Mouse (Mus musculus): ENCODE measurements around the gene Clec9a. TPM values are rescaled to one million over a fixed set of nuclear protein-coding genes. Genes with fewer than 3 reads are reported as not detected.

Clec9a gene
- total and polyA plus RNA-seq, 3 experiments: not detected

- in situ Hi-C loops (cut with MboI; ENCODE audit: low pct_ligation_motif_present, low pct_unique_long_range_greater_than_20kb, low sequenced_read_pairs): no loop called here
- DNase-seq (ENCODE audit: extremely low read depth): no peak
- dilution Hi-C loops (cut with MboI; ENCODE audit: extremely low pct_ligation_motif_present, extremely low pct_unique_long_range_greater_than_20kb, low sequenced_read_pairs): no loop called here
- no peaks in the 10 kb centered on the region for H3K36me3 ChIP-seq (replicated peaks in 1 of 2; ENCODE audit: control insufficient read depth in 1 of 2, insufficient read depth in 1 of 2, low read length in 1 of 2)
- no peak overlapping the region for H3K4me3 ChIP-seq (replicated peaks in 1 of 3; ENCODE audit: low read depth in 2 of 3, low read length in 2 of 3, poor library complexity in 1 of 3)
- H3K9me3 ChIP-seq (replicated peaks; ENCODE audit: low read length): no peaks in the 10 kb centered on the region
- H3K27ac ChIP-seq (ENCODE audit: insufficient read depth, low read depth): no peak overlapping the region
- no peak overlapping the region for H3K4me2 ChIP-seq (ENCODE audit: insufficient read depth, low read depth, poor library complexity, severe bottlenecking)
- no peaks in the 10 kb centered on the region for H3K79me2 ChIP-seq (replicated peaks; ENCODE audit: control insufficient read depth, extremely low read depth, insufficient read depth, poor library complexity, severe bottlenecking)
- H3K4me1 ChIP-seq (ENCODE audit: control insufficient read depth in 1 of 2, insufficient read depth in 2 of 2): peaks cover 0 to 5% of the 10 kb centered on the region in 2 experiments; a peak in 1 of 4 replicates
- no peak overlapping the region for H3K9ac ChIP-seq (ENCODE audit: insufficient read depth, low read depth)
- no peak for TF ChIP-seq MAX (IDR thresholded peaks at IDR 0.05; ENCODE audit: low read length)
- TF ChIP-seq UBTF (IDR thresholded peaks at IDR 0.05; ENCODE audit: low read depth, low read length): no peak
- no peak for TF ChIP-seq MYC (IDR thresholded peaks at IDR 0.05; ENCODE audit: low read depth, low read length)
- no peak for TF ChIP-seq SMC3 (IDR thresholded peaks at IDR 0.05; ENCODE audit: low read depth, low read length)
- no peak for TF ChIP-seq GABPA (IDR thresholded peaks at IDR 0.05; ENCODE audit: insufficient replicate concordance, low read depth, low read length)
- no peaks in the 10 kb centered on the region for H3K27me3 ChIP-seq (replicated peaks)
Measured at GRCm38 (mm10) chr6:129471386-129471785, 62.7 kb downstream of the Clec9a start.

GRCm38 (mm10) chr6:129472627-129473026 is 64.0 kb downstream of the Clec9a start:
- no peaks in the 10 kb centered on the region for H3K9me3 ChIP-seq (replicated peaks; ENCODE audit: low read length)
- dilution Hi-C loops (cut with MboI; ENCODE audit: extremely low pct_ligation_motif_present, extremely low pct_unique_long_range_greater_than_20kb, low sequenced_read_pairs): no loop called here
- no peak overlapping the region for H3K27ac ChIP-seq (ENCODE audit: insufficient read depth, low read depth)
- in situ Hi-C loops (cut with MboI; ENCODE audit: low pct_ligation_motif_present, low pct_unique_long_range_greater_than_20kb, low sequenced_read_pairs): no loop called here
- no peak for DNase-seq (ENCODE audit: extremely low read depth)
- no peaks in the 10 kb centered on the region for H3K79me2 ChIP-seq (replicated peaks; ENCODE audit: control insufficient read depth, extremely low read depth, insufficient read depth, poor library complexity, severe bottlenecking)
- no peaks in the 10 kb centered on the region for H3K36me3 ChIP-seq (replicated peaks in 1 of 2; ENCODE audit: control insufficient read depth in 1 of 2, insufficient read depth in 1 of 2, low read length in 1 of 2)
- H3K4me2 ChIP-seq (ENCODE audit: insufficient read depth, low read depth, poor library complexity, severe bottlenecking): no peak overlapping the region
- TF ChIP-seq ZC3H11A (IDR thresholded peaks at IDR 0.05; ENCODE audit: low read depth, low read length) (no peak), EP300 (IDR thresholded peaks at IDR 0.05; ENCODE audit: low read length) (no peak), POLR2AphosphoS2 (IDR thresholded peaks at IDR 0.05; ENCODE audit: low read depth, low read length) (no peak), TCF12 (IDR thresholded peaks at IDR 0.05; ENCODE audit: low read depth, low read length) (no peak), ZNF384 (IDR thresholded peaks at IDR 0.05; ENCODE audit: low read depth, low read length) (no peak), CTCF (conservative IDR thresholded peaks at IDR 0.05 in 1 of 2, IDR thresholded peaks at IDR 0.05 in 1 of 2; ENCODE audit: low read depth in 2 of 2, low read length in 2 of 2) (no peak), KAT2A (IDR thresholded peaks at IDR 0.05; ENCODE audit: insufficient replicate concordance, low read length) (no peak), MAZ (IDR thresholded peaks at IDR 0.05; ENCODE audit: low read depth, low read length) (no peak), USF1 (IDR thresholded peaks at IDR 0.05; ENCODE audit: low read depth, low read length) (no peak), RAD21 (IDR thresholded peaks at IDR 0.05; ENCODE audit: low read depth, low read length) (no peak), IRF4 (IDR thresholded peaks at IDR 0.05; ENCODE audit: low read depth, low read length) (no peak), MXI1 (IDR thresholded peaks at IDR 0.05; ENCODE audit: low read depth, low read length) (no peak), PAX5 (IDR thresholded peaks at IDR 0.05; ENCODE audit: low read length) (no peak), ZMIZ1 (IDR thresholded peaks at IDR 0.05; ENCODE audit: low read depth, low read length) (no peak), HCFC1 (IDR thresholded peaks at IDR 0.05; ENCODE audit: low read depth, low read length) (no peak), ZKSCAN1 (IDR thresholded peaks at IDR 0.05; ENCODE audit: borderline replicate concordance, low read depth, low read length) (no peak), USF2 (conservative IDR thresholded peaks at IDR 0.05; ENCODE audit: low read depth, low read length) (no peak), UBTF (IDR thresholded peaks at IDR 0.05; ENCODE audit: low read depth, low read length) (no peak)
- no peak overlapping the region for H3K4me3 ChIP-seq (replicated peaks in 1 of 3; ENCODE audit: low read depth in 2 of 3, low read length in 2 of 3, poor library complexity in 1 of 3)
- no peak overlapping the region for H3K9ac ChIP-seq (ENCODE audit: insufficient read depth, low read depth)
- H3K4me1 ChIP-seq (ENCODE audit: control insufficient read depth in 1 of 2, insufficient read depth in 2 of 2): peaks cover 0 to 5% of the 10 kb centered on the region in 2 experiments; a peak in 1 of 4 replicates
- H3K27me3 ChIP-seq (replicated peaks): no peaks in the 10 kb centered on the region

Other genes starting within 250 kb of the Clec9a start
- 50.7 and 53.4 TPM in 2 replicates for gene Clec2d, start 228.2 kb upstream of the Clec9a start, total RNA-seq (2012; rRNA removed)
- gene Clec2d, start 228.2 kb upstream of the Clec9a start, total RNA-seq (2014; rRNA removed): 19.7 and 25.9 TPM in 2 replicates
- gene Clec2d, start 228.2 kb upstream of the Clec9a start, polyA plus RNA-seq (2012; ENCODE audit: insufficient read length, low read depth): 5.1 and 6.0 TPM in 2 replicates
- 112 and 132 TPM in 2 replicates for gene Cd69, start 133.4 kb upstream of the Clec9a start, total RNA-seq (2012; rRNA removed)
- gene Cd69, start 133.4 kb upstream of the Clec9a start, total RNA-seq (2014; rRNA removed): 229 and 269 TPM in 2 replicates
- 71.2 and 71.3 TPM in 2 replicates for gene Cd69, start 133.4 kb upstream of the Clec9a start, polyA plus RNA-seq (2012; ENCODE audit: insufficient read length, low read depth)
- gene 4922502D21Rik, start 77.1 kb upstream of the Clec9a start, total RNA-seq (2012; rRNA removed): 2.0 and 2.8 TPM in 2 replicates
- 0.23 and 0.42 TPM in 2 replicates for gene 4922502D21Rik, start 77.1 kb upstream of the Clec9a start, total RNA-seq (2014; rRNA removed)
- gene 4922502D21Rik, start 77.1 kb upstream of the Clec9a start, polyA plus RNA-seq (2012; ENCODE audit: insufficient read length, low read depth): 0.46 and 0.61 TPM in 2 replicates
- 1.7 TPM in 2 replicates for gene Clec12a, start 66.2 kb upstream of the Clec9a start, total RNA-seq (2012; rRNA removed)
- 11.9 and 12.6 TPM in 2 replicates for gene Clec12a, start 66.2 kb upstream of the Clec9a start, total RNA-seq (2014; rRNA removed)
- 6.5 and 8.0 TPM in 2 replicates for gene Clec12a, start 66.2 kb upstream of the Clec9a start, polyA plus RNA-seq (2012; ENCODE audit: insufficient read length, low read depth)
- not detected in 2 replicates for gene Clec12b, start 23.0 kb upstream of the Clec9a start, total RNA-seq (2012; rRNA removed)
- not detected in 2 replicates for gene Clec12b, start 23.0 kb upstream of the Clec9a start, total RNA-seq (2014; rRNA removed)
- gene Clec12b, start 23.0 kb upstream of the Clec9a start, polyA plus RNA-seq (2012; ENCODE audit: insufficient read length, low read depth): not detected in 2 replicates
- gene Clec1b, start 11.6 kb upstream of the Clec9a start, total RNA-seq (2012; rRNA removed): not detected in 2 replicates
- not detected in 2 replicates for gene Clec1b, start 11.6 kb upstream of the Clec9a start, total RNA-seq (2014; rRNA removed)
- gene Clec1b, start 11.6 kb upstream of the Clec9a start, polyA plus RNA-seq (2012; ENCODE audit: insufficient read length, low read depth): not detected in 2 replicates
- gene Clec1a, start 43.1 kb downstream of the Clec9a start, total RNA-seq (2012; rRNA removed): not detected in 2 replicates
- gene Clec1a, start 43.1 kb downstream of the Clec9a start, total RNA-seq (2014; rRNA removed): not detected in 2 replicates
- gene Clec1a, start 43.1 kb downstream of the Clec9a start, polyA plus RNA-seq (2012; ENCODE audit: insufficient read length, low read depth): not detected in 2 replicates
- gene Olr1, start 98.3 kb downstream of the Clec9a start, total RNA-seq (2012; rRNA removed): not detected in 2 replicates
- gene Olr1, start 98.3 kb downstream of the Clec9a start, total RNA-seq (2014; rRNA removed): not detected in 2 replicates
- gene Olr1, start 98.3 kb downstream of the Clec9a start, polyA plus RNA-seq (2012; ENCODE audit: insufficient read length, low read depth): not detected in 2 replicates
- not detected in 2 replicates for gene Tmem52b, start 103.7 kb downstream of the Clec9a start, total RNA-seq (2012; rRNA removed)
- not detected in 2 replicates for gene Tmem52b, start 103.7 kb downstream of the Clec9a start, total RNA-seq (2014; rRNA removed)
- not detected in 2 replicates for gene Tmem52b, start 103.7 kb downstream of the Clec9a start, polyA plus RNA-seq (2012; ENCODE audit: insufficient read length, low read depth)
- gene Gabarapl1, start 124.3 kb downstream of the Clec9a start, total RNA-seq (2012; rRNA removed): 43.9 and 46.3 TPM in 2 replicates
- gene Gabarapl1, start 124.3 kb downstream of the Clec9a start, total RNA-seq (2014; rRNA removed): 75.2 and 80.8 TPM in 2 replicates
- 96.2 and 102 TPM in 2 replicates for gene Gabarapl1, start 124.3 kb downstream of the Clec9a start, polyA plus RNA-seq (2012; ENCODE audit: insufficient read length, low read depth)
- not detected in 2 replicates for gene Klre1, start 169.0 kb downstream of the Clec9a start, total RNA-seq (2012; rRNA removed)
- not detected in 2 replicates for gene Klre1, start 169.0 kb downstream of the Clec9a start, total RNA-seq (2014; rRNA removed)
- not detected in 2 replicates for gene Klre1, start 169.0 kb downstream of the Clec9a start, polyA plus RNA-seq (2012; ENCODE audit: insufficient read length, low read depth)
- not detected in 2 replicates for gene Klrd1, start 182.9 kb downstream of the Clec9a start, total RNA-seq (2012; rRNA removed)
- gene Klrd1, start 182.9 kb downstream of the Clec9a start, total RNA-seq (2014; rRNA removed): 0.49 TPM in 1 of 2 replicates, not detected in the other
- not detected in 2 replicates for gene Klrd1, start 182.9 kb downstream of the Clec9a start, polyA plus RNA-seq (2012; ENCODE audit: insufficient read length, low read depth)
- not detected in 2 replicates for gene Klrk1, start 215.0 kb downstream of the Clec9a start, total RNA-seq (2012; rRNA removed)
- gene Klrk1, start 215.0 kb downstream of the Clec9a start, total RNA-seq (2014; rRNA removed): not detected in 2 replicates
- gene Klrk1, start 215.0 kb downstream of the Clec9a start, polyA plus RNA-seq (2012; ENCODE audit: insufficient read length, low read depth): not detected in 2 replicates
- not detected in 2 replicates for gene Klrc3, start 234.5 kb downstream of the Clec9a start, total RNA-seq (2012; rRNA removed)
- not detected in 2 replicates for gene Klrc3, start 234.5 kb downstream of the Clec9a start, total RNA-seq (2014; rRNA removed)
- gene Klrc3, start 234.5 kb downstream of the Clec9a start, polyA plus RNA-seq (2012; ENCODE audit: insufficient read length, low read depth): not detected in 2 replicates